Mouse (Mus musculus) limb, embryonic 15.5 days (tissue): Measurements from ENCODE around the gene Slx4ip. TPM values are rescaled to one million over a fixed set of nuclear protein-coding genes. Genes with fewer than 3 reads are reported as not detected.

Source experiments
- ATAC-seq: fragments of 200-750 bp; cut with Nextera tagmentation; 2 replicates; pipeline ENCODE4 v1.8.0; 2017; ENCODE audit warnings: low read depth, moderate TSS enrichment; ENCODE audit not compliant: insufficient number of reproducible peaks, low FRiP score, low TSS enrichment
- H3K27ac ChIP-seq: fragments of 300-500 bp; sonication (generic); 2 replicates; pipeline ENCODE4 v1.5.1; 2015; ENCODE audit warnings: moderate library complexity, mild to moderate bottlenecking, inconsistent platforms
- H3K27me3 ChIP-seq: fragments of 300-500 bp; sonication (generic); 2 replicates; pipeline ENCODE4 v1.6.1; 2015; ENCODE audit warnings: inconsistent platforms
- H3K36me3 ChIP-seq: fragments of 300-500 bp; sonication (generic); 2 replicates; pipeline ENCODE4 v1.6.1; 2015; ENCODE audit warnings: inconsistent platforms
- H3K4me1 ChIP-seq: fragments of 300-500 bp; sonication (generic); 2 replicates; pipeline ENCODE4 v1.6.1; 2015; ENCODE audit warnings: inconsistent platforms
- H3K4me2 ChIP-seq: fragments of 300-500 bp; sonication (generic); 2 replicates; pipeline ENCODE4 v1.6.1; 2015; ENCODE audit warnings: mild to moderate bottlenecking, inconsistent platforms
- H3K4me3 ChIP-seq: fragments of 300-500 bp; sonication (generic); 2 replicates; pipeline ENCODE4 v1.5.1; 2015; ENCODE audit warnings: mild to moderate bottlenecking, inconsistent platforms
- H3K9ac ChIP-seq: fragments of 300-500 bp; sonication (generic); 2 replicates; pipeline ENCODE4 v1.6.1; 2015; ENCODE audit warnings: inconsistent platforms
- H3K9me3 ChIP-seq: fragments of 300-500 bp; sonication (generic); 2 replicates; pipeline ENCODE4 v1.6.1; 2016; ENCODE audit warnings: inconsistent platforms
- WGBS: fragments of 180-500 bp; shearing (Covaris S2); methylation state at CpG from one replicate; pipeline ENCODE4 v1.1.7; 2015; 5-methylcytosine and 5-hydroxymethylcytosine counted together
- polyA plus RNA-seq: library from polyadenylated mRNA; unstranded; fragments of >200 nt; fragmentation: Nextera tagmentation; extraction: Ambion mirVana; gene quantifications from 2 replicates; pipeline ENCODE4 v1.2.1, GENCODE M21; 2015

The Slx4ip gene
- polyA plus RNA-seq, 1 experiment from 2014 or later = 6.5 TPM

- Histone ChIP-seq H3K27me3 (no peaks in the 10 kb centered on the region), H3K9me3 (no peaks in the 10 kb centered on the region), H3K9ac (no peak overlapping the region), H3K4me3 (no peak overlapping the region), H3K36me3 (no peaks in the 10 kb centered on the region), H3K4me1 (no peaks in the 10 kb centered on the region), H3K4me2 (no peak overlapping the region), H3K27ac (no peak overlapping the region)
- WGBS = 19% methylated on average over 1 of the region's 1 CpGs
- ATAC-seq = no peak
These were observed 121.0 kb downstream of the Slx4ip start for GRCm38 (mm10) chr2:137011980-137012379.

GRCm38 (mm10) chr2:137013151-137013550, 122.1 kb downstream of the Slx4ip start:
- Histone ChIP-seq H3K27me3 (no peaks in the 10 kb centered on the region), H3K4me2 (no peak overlapping the region), H3K27ac (no peak overlapping the region), H3K36me3 (no peaks in the 10 kb centered on the region), H3K9ac (no peak overlapping the region), H3K4me3 (no peak overlapping the region), H3K9me3 (no peaks in the 10 kb centered on the region), H3K4me1 (no peaks in the 10 kb centered on the region)
- ATAC-seq = no peak
- WGBS = 71% methylated on average over 3 of the region's 3 CpGs

GRCm38 (mm10) chr2:137013811-137014350, 122.9 kb downstream of the Slx4ip start:
- Histone ChIP-seq H3K27me3 (no peaks in the 10 kb centered on the region), H3K9me3 (no peaks in the 10 kb centered on the region), H3K27ac (no peak overlapping the region), H3K4me2 (no peak overlapping the region), H3K9ac (no peak overlapping the region), H3K4me3 (no peak overlapping the region), H3K36me3 (no peaks in the 10 kb centered on the region), H3K4me1 (no peaks in the 10 kb centered on the region)
- WGBS = 72% methylated on average over 4 of the region's 4 CpGs
- no peak for ATAC-seq

GRCm38 (mm10) chr2:137014423-137014822, 123.4 kb downstream of the Slx4ip start:
- Histone ChIP-seq H3K9me3 (no peaks in the 10 kb centered on the region), H3K9ac (no peak overlapping the region), H3K27me3 (no peaks in the 10 kb centered on the region), H3K27ac (no peak overlapping the region), H3K36me3 (no peaks in the 10 kb centered on the region), H3K4me1 (no peaks in the 10 kb centered on the region), H3K4me2 (no peak overlapping the region), H3K4me3 (no peak overlapping the region)
- no peak for ATAC-seq
- WGBS = 78% methylated on average over 2 of the region's 2 CpGs

GRCm38 (mm10) chr2:137044122-137044521, 153.1 kb downstream of the Slx4ip start:
- Histone ChIP-seq H3K27ac (no peak overlapping the region), H3K36me3 (no peaks in the 10 kb centered on the region), H3K9me3 (no peaks in the 10 kb centered on the region), H3K4me2 (no peak overlapping the region), H3K4me3 (no peak overlapping the region), H3K4me1 (peaks cover 1% of the 10 kb centered on the region), H3K27me3 (no peaks in the 10 kb centered on the region), H3K9ac (no peak overlapping the region)
- no peak for ATAC-seq
- 70% methylated on average over 2 of the region's 2 CpGs for WGBS

- H3K4me3 ChIP-seq = no peak overlapping the region
- peak overlapping the region; percentile 34; the same call in 1 of the 2 replicates for H3K27ac ChIP-seq
- no peak for ATAC-seq
- H3K9ac ChIP-seq = no peak overlapping the region
- WGBS = 54% methylated on average over 2 of the region's 2 CpGs
- no peak overlapping the region for H3K4me2 ChIP-seq
- H3K4me1 ChIP-seq = peaks cover 4% of the 10 kb centered on the region
- H3K36me3 ChIP-seq = no peaks in the 10 kb centered on the region
- H3K27me3 ChIP-seq = no peaks in the 10 kb centered on the region
- H3K9me3 ChIP-seq = no peaks in the 10 kb centered on the region
These were observed 158.3 kb downstream of the Slx4ip start for GRCm38 (mm10) chr2:137049367-137049766.

GRCm38 (mm10) chr2:137049906-137050305, 158.9 kb downstream of the Slx4ip start:
- H3K4me2 ChIP-seq = no peak overlapping the region
- H3K4me3 ChIP-seq = no peak overlapping the region
- no peak overlapping the region for H3K9ac ChIP-seq
- H3K27ac ChIP-seq = no peak overlapping the region
- ATAC-seq = no peak
- no peaks in the 10 kb centered on the region for H3K9me3 ChIP-seq
- no peaks in the 10 kb centered on the region for H3K36me3 ChIP-seq
- WGBS = 81% methylated on average over 1 of the region's 1 CpGs
- H3K4me1 ChIP-seq = peaks cover 4% of the 10 kb centered on the region
- no peaks in the 10 kb centered on the region for H3K27me3 ChIP-seq

- no peak for ATAC-seq
- Histone ChIP-seq H3K27me3 (no peaks in the 10 kb centered on the region), H3K4me1 (peaks cover 3% of the 10 kb centered on the region; the same call in 1 of the 2 replicates), H3K4me3 (no peak overlapping the region), H3K9me3 (no peaks in the 10 kb centered on the region), H3K36me3 (no peaks in the 10 kb centered on the region), H3K27ac (no peak overlapping the region), H3K4me2 (no peak overlapping the region), H3K9ac (no peak overlapping the region)
- 82% methylated on average over 1 of the region's 1 CpGs for WGBS
These were observed 172.8 kb downstream of the Slx4ip start for GRCm38 (mm10) chr2:137063829-137064228.

- Histone ChIP-seq H3K27ac (no peak overlapping the region), H3K27me3 (no peaks in the 10 kb centered on the region), H3K36me3 (no peaks in the 10 kb centered on the region), H3K9ac (no peak overlapping the region), H3K4me1 (peaks cover 3% of the 10 kb centered on the region; the same call in 1 of the 2 replicates), H3K4me2 (no peak overlapping the region), H3K9me3 (no peaks in the 10 kb centered on the region), H3K4me3 (no peak overlapping the region)
- 78% methylated on average over 3 of the region's 3 CpGs for WGBS
- ATAC-seq = no peak
These were observed 173.5 kb downstream of the Slx4ip start for GRCm38 (mm10) chr2:137064513-137064912.

GRCm38 (mm10) chr2:137067479-137068110, 176.6 kb downstream of the Slx4ip start:
- ATAC-seq = no peak
- Histone ChIP-seq H3K4me3 (no peak overlapping the region), H3K27me3 (no peaks in the 10 kb centered on the region), H3K36me3 (no peaks in the 10 kb centered on the region), H3K4me1 (peaks cover 3% of the 10 kb centered on the region; the same call in 1 of the 2 replicates), H3K4me2 (no peak overlapping the region), H3K27ac (no peak overlapping the region), H3K9ac (no peak overlapping the region), H3K9me3 (no peaks in the 10 kb centered on the region)
- WGBS = 79% methylated on average over 10 of the region's 10 CpGs

- Histone ChIP-seq H3K4me2 (no peak overlapping the region), H3K27ac (no peak overlapping the region), H3K4me3 (no peak overlapping the region), H3K4me1 (0 out of 2 replicates have a peak, but pooled peaks cover 8% of the 10 kb centered on the region), H3K9me3 (no peaks in the 10 kb centered on the region), H3K36me3 (no peaks in the 10 kb centered on the region), H3K27me3 (no peaks in the 10 kb centered on the region), H3K9ac (no peak overlapping the region)
- 33% methylated on average over 16 of the region's 16 CpGs for WGBS
- ATAC-seq = no peak
These were observed 182.7 kb downstream of the Slx4ip start for GRCm38 (mm10) chr2:137073473-137074312.

GRCm38 (mm10) chr2:137074313-137074620, 183.2 kb downstream of the Slx4ip start:
- ATAC-seq = no peak
- Histone ChIP-seq H3K4me3 (no peak overlapping the region), H3K9ac (no peak overlapping the region), H3K4me2 (no peak overlapping the region), H3K9me3 (no peaks in the 10 kb centered on the region), H3K4me1 (0 out of 2 replicates have a peak, but pooled peaks cover 8% of the 10 kb centered on the region), H3K27ac (no peak overlapping the region), H3K27me3 (no peaks in the 10 kb centered on the region), H3K36me3 (no peaks in the 10 kb centered on the region)
- 27% methylated on average over 2 of the region's 2 CpGs for WGBS
